Mouse (Mus musculus): ENCODE results near the gene H2afv. TPM values are rescaled to one million over a fixed set of nuclear protein-coding genes. Genes with fewer than 3 reads are reported as not detected.
A peak's percentile ranks its signal among the peaks of the same experiment; 100 is the strongest.

Gene H2afv
- 153 TPM for polyA plus RNA-seq (2012; fragmentation: generic; extraction: Trizol)
- long read RNA-seq, experiment 1, transcript H2afv-201 (4 exons, 519 nt): minor isoform, 50 of 389 reads
- long read RNA-seq, experiment 1, transcript H2afv-202 (5 exons, 1,633 nt): major isoform, 282 of 389 reads
- long read RNA-seq, experiment 1, partial matches to known transcripts: 39 of 389 reads
- long read RNA-seq, experiment 1, other reads (novel, unspliced or antisense): 18 of 389 reads
- long read RNA-seq, experiment 2, transcript H2afv-202 (5 exons, 1,633 nt): major isoform, 40 of 51 reads
- long read RNA-seq, experiment 2, transcript H2afv-201 (4 exons, 519 nt): minor isoform, 6 of 51 reads
- long read RNA-seq, experiment 2, partial matches to known transcripts: 3 of 51 reads
- long read RNA-seq, experiment 2, other reads (novel, unspliced or antisense): 2 of 51 reads

GRCm38 (mm10) chr11:6444077-6444853 is at the start of gene H2afv:
Gene H2afv, minus strand, starts transcription at chr11:6444443.
- peak within 1 kb of the TSS; percentile 82 for H3ac ChIP-seq (ENCODE audit: control insufficient read depth, insufficient read length, low read depth)
- H3K36me3 ChIP-seq (ENCODE audit: control insufficient read depth, insufficient read depth): peaks cover 3% of the 10 kb centered on the region
- H3K27me3 ChIP-seq (ENCODE audit: control insufficient read depth, insufficient read depth, insufficient read length): no peaks in the 10 kb centered on the region
- TF ChIP-seq CTCF (IDR thresholded peaks at IDR 0.05; ENCODE audit: control insufficient read depth, insufficient read depth, insufficient read length): no peak
- TF ChIP-seq CEBPB (IDR thresholded peaks at IDR 0.05; ENCODE audit: low read depth): peak; percentile 84
- TF ChIP-seq USF1 (IDR thresholded peaks at IDR 0.05; ENCODE audit: low read depth): peak; percentile 17
- TF ChIP-seq MAX (IDR thresholded peaks at IDR 0.05): peak; percentile 86
- TF ChIP-seq MYOD1 (IDR thresholded peaks at IDR 0.05; ENCODE audit: control insufficient read depth, insufficient read length, low read depth): no peak
- no peak for TF ChIP-seq FOSL1 (IDR thresholded peaks at IDR 0.05; ENCODE audit: insufficient read depth, low read length, poor library complexity, severe bottlenecking)
- no peak for TF ChIP-seq MYOG (IDR thresholded peaks at IDR 0.05; ENCODE audit: control insufficient read depth, extremely low read depth, insufficient read length)
- H3K4me3 ChIP-seq (ENCODE audit: insufficient read depth, poor library complexity, severe bottlenecking): peak within 1 kb of the TSS; percentile 40
- H3K79me3 ChIP-seq (ENCODE audit: low read depth): peaks cover 26% of the 10 kb centered on the region
- peaks cover 41% of the 10 kb centered on the region for H3K79me2 ChIP-seq (ENCODE audit: control insufficient read depth, insufficient read depth)

GRCm38 (mm10) chr11:6489691-6490503 is 45.7 kb upstream of the H2afv start:
- H3K79me2 ChIP-seq (ENCODE audit: control insufficient read depth, insufficient read depth): no peaks in the 10 kb centered on the region
- no peaks in the 10 kb centered on the region for H3K36me3 ChIP-seq (ENCODE audit: control insufficient read depth, insufficient read depth)
- no peaks in the 10 kb centered on the region for H3K79me3 ChIP-seq (ENCODE audit: low read depth)
- no peaks in the 10 kb centered on the region for H3K27me3 ChIP-seq (ENCODE audit: control insufficient read depth, insufficient read depth, insufficient read length)
- H3K4me3 ChIP-seq (ENCODE audit: insufficient read depth, poor library complexity, severe bottlenecking): no peak overlapping the region
- no peak overlapping the region for H3ac ChIP-seq (ENCODE audit: control insufficient read depth, insufficient read length, low read depth)
- TF ChIP-seq MYOD1 (IDR thresholded peaks at IDR 0.05; ENCODE audit: control insufficient read depth, insufficient read length, low read depth): peak; percentile 29
- TF ChIP-seq CTCF (IDR thresholded peaks at IDR 0.05; ENCODE audit: control insufficient read depth, insufficient read depth, insufficient read length): peak; percentile 57
- no peak for TF ChIP-seq USF1 (IDR thresholded peaks at IDR 0.05; ENCODE audit: low read depth)

- H3K4me3 ChIP-seq (ENCODE audit: insufficient read depth, poor library complexity, severe bottlenecking): no peak overlapping the region
- no peaks in the 10 kb centered on the region for H3K79me3 ChIP-seq (ENCODE audit: low read depth)
- no peaks in the 10 kb centered on the region for H3K36me3 ChIP-seq (ENCODE audit: control insufficient read depth, insufficient read depth)
- H3K27me3 ChIP-seq (ENCODE audit: control insufficient read depth, insufficient read depth, insufficient read length): no peaks in the 10 kb centered on the region
- no peak overlapping the region for H3ac ChIP-seq (ENCODE audit: control insufficient read depth, insufficient read length, low read depth)
- no peaks in the 10 kb centered on the region for H3K79me2 ChIP-seq (ENCODE audit: control insufficient read depth, insufficient read depth)
- TF ChIP-seq MAX (IDR thresholded peaks at IDR 0.05) (no peak), CEBPB (IDR thresholded peaks at IDR 0.05; ENCODE audit: low read depth) (peak; percentile 11)
Observed at GRCm38 (mm10) chr11:6489257-6489656, 45.0 kb upstream of the H2afv start.

- H3K79me3 ChIP-seq (ENCODE audit: low read depth): no peaks in the 10 kb centered on the region
- no peaks in the 10 kb centered on the region for H3K36me3 ChIP-seq (ENCODE audit: control insufficient read depth, insufficient read depth)
- TF ChIP-seq MYOD1 (IDR thresholded peaks at IDR 0.05; ENCODE audit: control insufficient read depth, insufficient read length, low read depth): no peak
- TF ChIP-seq CTCF (IDR thresholded peaks at IDR 0.05; ENCODE audit: control insufficient read depth, insufficient read depth, insufficient read length): no peak
- TF ChIP-seq CEBPB (IDR thresholded peaks at IDR 0.05; ENCODE audit: low read depth): no peak
- no peak for TF ChIP-seq MAX (IDR thresholded peaks at IDR 0.05)
- TF ChIP-seq USF1 (IDR thresholded peaks at IDR 0.05; ENCODE audit: low read depth): no peak
- TF ChIP-seq FOSL1 (IDR thresholded peaks at IDR 0.05; ENCODE audit: insufficient read depth, low read length, poor library complexity, severe bottlenecking): no peak
- TF ChIP-seq MYOG (IDR thresholded peaks at IDR 0.05; ENCODE audit: control insufficient read depth, extremely low read depth, insufficient read length): no peak
Observed at GRCm38 (mm10) chr11:6488041-6488684, 43.9 kb upstream of the H2afv start.

GRCm38 (mm10) chr11:6487496-6487895 is 43.3 kb upstream of the H2afv start:
- no peak for TF ChIP-seq CEBPB (IDR thresholded peaks at IDR 0.05; ENCODE audit: low read depth)
- no peak for TF ChIP-seq USF1 (IDR thresholded peaks at IDR 0.05; ENCODE audit: low read depth)
- TF ChIP-seq MAX (IDR thresholded peaks at IDR 0.05): no peak
- TF ChIP-seq FOSL1 (IDR thresholded peaks at IDR 0.05; ENCODE audit: insufficient read depth, low read length, poor library complexity, severe bottlenecking): no peak
- no peak for TF ChIP-seq CTCF (IDR thresholded peaks at IDR 0.05; ENCODE audit: control insufficient read depth, insufficient read depth, insufficient read length)
- TF ChIP-seq MYOG (IDR thresholded peaks at IDR 0.05; ENCODE audit: control insufficient read depth, extremely low read depth, insufficient read length): no peak
- TF ChIP-seq MYOD1 (IDR thresholded peaks at IDR 0.05; ENCODE audit: control insufficient read depth, insufficient read length, low read depth): no peak
- H3K27me3 ChIP-seq (ENCODE audit: control insufficient read depth, insufficient read depth, insufficient read length): no peaks in the 10 kb centered on the region
- H3K79me2 ChIP-seq (ENCODE audit: control insufficient read depth, insufficient read depth): no peaks in the 10 kb centered on the region
- no peaks in the 10 kb centered on the region for H3K79me3 ChIP-seq (ENCODE audit: low read depth)
- no peak overlapping the region for H3ac ChIP-seq (ENCODE audit: control insufficient read depth, insufficient read length, low read depth)
- H3K4me3 ChIP-seq (ENCODE audit: insufficient read depth, poor library complexity, severe bottlenecking): no peak overlapping the region
- no peaks in the 10 kb centered on the region for H3K36me3 ChIP-seq (ENCODE audit: control insufficient read depth, insufficient read depth)

More at GRCm38 (mm10) chr11:6488041-6488684, 43.9 kb upstream of the H2afv start:
- H3K4me3 ChIP-seq (ENCODE audit: insufficient read depth, poor library complexity, severe bottlenecking): no peak overlapping the region
- H3K27me3 ChIP-seq (ENCODE audit: control insufficient read depth, insufficient read depth, insufficient read length): no peaks in the 10 kb centered on the region
- no peak overlapping the region for H3ac ChIP-seq (ENCODE audit: control insufficient read depth, insufficient read length, low read depth)
- no peaks in the 10 kb centered on the region for H3K79me2 ChIP-seq (ENCODE audit: control insufficient read depth, insufficient read depth)
